Mouse (Mus musculus) neural tube, embryonic 15.5 days (tissue): ENCODE measurements around the gene Aven. TPM values are rescaled to one million over a fixed set of nuclear protein-coding genes. Genes with fewer than 3 reads are reported as not detected.

Experiments used
- microRNA-seq: library from miRNA; unstranded; fragments of <30 nt; microRNA quantifications from one replicate; pipeline ENCODE4, GENCODE M21; 2017
- polyA plus RNA-seq: library from polyadenylated mRNA; unstranded; fragments of >200 nt; fragmentation: Nextera tagmentation; extraction: Ambion mirVana; gene quantifications from 2 replicates; pipeline ENCODE4 v1.2.1, GENCODE M21; 2015

The Aven gene
- polyA plus RNA-seq, 1 experiment from 2014 or later: 4.1 TPM

Small RNA genes lying within 50 kb of the gene (microRNA-seq; reads per million reads assigned to microRNA genes)
- gene Gm44374: not detected

Other genes starting within 250 kb of the Aven start
- gene Nutm1, start 233.7 kb upstream of the Aven start, polyA plus RNA-seq: not detected in 2 replicates
- gene Nop10, start 231.0 kb upstream of the Aven start, polyA plus RNA-seq: 205 and 216 TPM in 2 replicates
- 15.1 and 15.2 TPM in 2 replicates for gene Slc12a6, start 227.1 kb upstream of the Aven start, polyA plus RNA-seq
- not detected in 2 replicates for gene Gm21985, start 226.7 kb upstream of the Aven start, polyA plus RNA-seq
- gene Emc4, start 124.9 kb upstream of the Aven start, polyA plus RNA-seq: 206 and 239 TPM in 2 replicates
- gene Katnbl1, start 113.8 kb upstream of the Aven start, polyA plus RNA-seq: 29.8 and 32.2 TPM in 2 replicates
- gene Emc7, start 38.0 kb upstream of the Aven start, polyA plus RNA-seq: 24.5 and 24.6 TPM in 2 replicates
- 0.90 and 1.2 TPM in 2 replicates for gene Chrm5, start 12.2 kb upstream of the Aven start, polyA plus RNA-seq